Mouse (Mus musculus) CD4-positive naive resting alpha-beta T cell, adult 57 days (primary cell): ENCODE measurements around the gene Tmem14c. TPM values are rescaled to one million over a fixed set of nuclear protein-coding genes. Genes with fewer than 3 reads are reported as not detected.

Experiments
- total RNA-seq: library from RNA; stranded (reverse); gene quantifications from one replicate; pipeline ENCODE4 v1.2.4, GENCODE M21; 2023

Gene Tmem14c
- total RNA-seq: 37.0 TPM

GRCm38 (mm10) chr13:41015829-41016634 lies at the start of gene Tmem14c:
Gene Tmem14c (plus strand): TSS chr13:41016292.

GRCm38 (mm10) chr13:41000926-41001639 lies 15.0 kb upstream of the Tmem14c start, which contains the start of gene Pak1ip1:
Gene Pak1ip1 (plus strand): TSS chr13:41001023.

Other genes with a start within 250 kb of the Tmem14c start
- gene Gcnt2, start 156.5 kb upstream of the Tmem14c start, total RNA-seq: 0.89 TPM
- gene Pak1ip1, start 15.3 kb upstream of the Tmem14c start, total RNA-seq: 74.4 TPM
- gene Mak, start 63.4 kb downstream of the Tmem14c start, total RNA-seq: not detected
- not detected for gene Gcm2, start 94.7 kb downstream of the Tmem14c start, total RNA-seq
- not detected for gene Sycp2l, start 98.0 kb downstream of the Tmem14c start, total RNA-seq
- not detected for gene Elovl2, start 204.1 kb downstream of the Tmem14c start, total RNA-seq
- 8.2 TPM for gene Smim13, start 233.6 kb downstream of the Tmem14c start, total RNA-seq